Mouse (Mus musculus): ENCODE data around the gene Lyl1. TPM values are rescaled to one million over a fixed set of nuclear protein-coding genes. Genes with fewer than 3 reads are reported as not detected.

The Lyl1 gene
- total RNA-seq, 2 experiments from 2014 or later: 2.4 to 3.4 TPM

- intact Hi-C loops (cut with DNase I): no loop called here
- DNase-seq (ENCODE audit: low spot score in 2 of 2): no peak
Measured at GRCm38 (mm10) chr8:84734680-84735079, 33.4 kb downstream of the Lyl1 start.

- intact Hi-C loops (cut with DNase I): no loop called here
Measured at GRCm38 (mm10) chr8:84735597-84735996, 34.3 kb downstream of the Lyl1 start.

GRCm38 (mm10) chr8:84736521-84736920 is 35.3 kb downstream of the Lyl1 start:
- intact Hi-C loops (cut with DNase I): loop anchor here (2.0 kb wide), 1 partner anchor 74 kb away; no protein-coding TSS in a partner anchor
- no peak for DNase-seq (ENCODE audit: low spot score in 2 of 2)

More at GRCm38 (mm10) chr8:84735597-84735996, 34.3 kb downstream of the Lyl1 start:
- DNase-seq (ENCODE audit: low spot score in 2 of 2): no peak

- DNase-seq (ENCODE audit: low spot score in 2 of 2): peak in 1 of 2 experiments; percentile 73
- intact Hi-C loops (cut with DNase I): loop anchor here (2.0 kb wide), 1 partner anchor 73 kb away; no protein-coding TSS in a partner anchor
Measured at GRCm38 (mm10) chr8:84737608-84738007, 36.4 kb downstream of the Lyl1 start.

- intact Hi-C loops (cut with DNase I): no loop called here
Measured at GRCm38 (mm10) chr8:84738266-84738665, 37.0 kb downstream of the Lyl1 start.

GRCm38 (mm10) chr8:84738715-84739400 is 37.6 kb downstream of the Lyl1 start:
- DNase-seq (ENCODE audit: low spot score in 2 of 2): no peak
- intact Hi-C loops (cut with DNase I): no loop called here

More at GRCm38 (mm10) chr8:84738266-84738665, 37.0 kb downstream of the Lyl1 start:
- DNase-seq (ENCODE audit: low spot score in 2 of 2): no peak

GRCm38 (mm10) chr8:84739401-84739742 is 38.1 kb downstream of the Lyl1 start:
- intact Hi-C loops (cut with DNase I): no loop called here
- no peak for DNase-seq (ENCODE audit: low spot score in 2 of 2)

GRCm38 (mm10) chr8:84740895-84741843 is 39.9 kb downstream of the Lyl1 start:
- intact Hi-C loops (cut with DNase I): loop anchor here (2.0 kb wide), 1 partner anchor 60 kb away; the partner anchor contains the start of gene Nfix
- DNase-seq (ENCODE audit: low spot score in 2 of 2): no peak

- no peak for DNase-seq (ENCODE audit: low spot score in 2 of 2)
- intact Hi-C loops (cut with DNase I): no loop called here
Measured at GRCm38 (mm10) chr8:84742171-84743053, 41.2 kb downstream of the Lyl1 start.

- no peak for DNase-seq (ENCODE audit: low spot score in 2 of 2)
- intact Hi-C loops (cut with DNase I): no loop called here
Measured at GRCm38 (mm10) chr8:84743054-84743415, 41.8 kb downstream of the Lyl1 start.

GRCm38 (mm10) chr8:84743517-84744420 is 42.5 kb downstream of the Lyl1 start:
- intact Hi-C loops (cut with DNase I): no loop called here
- DNase-seq (ENCODE audit: low spot score in 2 of 2): no peak

- no peak for DNase-seq (ENCODE audit: low spot score in 2 of 2)
Measured at GRCm38 (mm10) chr8:84745032-84745925, 44.0 kb downstream of the Lyl1 start.

GRCm38 (mm10) chr8:84749519-84749918 is 48.3 kb downstream of the Lyl1 start:
- intact Hi-C loops (cut with DNase I): loop anchor here (2.0 kb wide), 1 partner anchor 15 kb away; no protein-coding TSS in a partner anchor
- no peak for DNase-seq (ENCODE audit: low spot score in 2 of 2)

More at GRCm38 (mm10) chr8:84745032-84745925, 44.0 kb downstream of the Lyl1 start:
- intact Hi-C loops (cut with DNase I): no loop called here

- intact Hi-C loops (cut with DNase I): no loop called here
- no peak for DNase-seq (ENCODE audit: low spot score in 2 of 2)
Measured at GRCm38 (mm10) chr8:84752734-84753582, 51.7 kb downstream of the Lyl1 start.
